Mouse (Mus musculus): ENCODE results near the gene Lrrc8a. TPM values are rescaled to one million over a fixed set of nuclear protein-coding genes. Genes with fewer than 3 reads are reported as not detected.

Gene Lrrc8a
- total RNA-seq, 2 experiments from 2014 or later: 57.6 to 75.2 TPM

DNA sequence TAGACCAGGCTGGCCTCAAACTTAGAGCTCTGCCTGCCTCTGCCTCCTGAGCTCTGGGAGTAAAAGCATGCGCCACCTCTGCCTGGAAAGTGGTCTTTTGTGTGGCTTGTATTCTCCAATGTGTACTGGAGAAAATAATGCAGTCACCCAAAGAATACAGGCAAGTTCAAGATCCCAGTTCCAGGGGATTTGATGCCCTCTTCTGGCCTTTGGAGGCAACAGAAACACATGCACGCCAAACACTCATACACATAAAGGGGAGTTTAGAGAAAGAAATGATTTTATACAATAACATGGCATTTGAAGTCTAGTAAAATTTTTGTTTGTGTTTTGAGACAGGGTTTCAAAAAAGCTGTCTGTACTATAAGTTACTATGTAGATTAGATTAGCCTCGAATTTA, 62.0 kb downstream of the Lrrc8a start:
- DNase-seq: peak in 1 of 2 experiments; percentile 23

DNA sequence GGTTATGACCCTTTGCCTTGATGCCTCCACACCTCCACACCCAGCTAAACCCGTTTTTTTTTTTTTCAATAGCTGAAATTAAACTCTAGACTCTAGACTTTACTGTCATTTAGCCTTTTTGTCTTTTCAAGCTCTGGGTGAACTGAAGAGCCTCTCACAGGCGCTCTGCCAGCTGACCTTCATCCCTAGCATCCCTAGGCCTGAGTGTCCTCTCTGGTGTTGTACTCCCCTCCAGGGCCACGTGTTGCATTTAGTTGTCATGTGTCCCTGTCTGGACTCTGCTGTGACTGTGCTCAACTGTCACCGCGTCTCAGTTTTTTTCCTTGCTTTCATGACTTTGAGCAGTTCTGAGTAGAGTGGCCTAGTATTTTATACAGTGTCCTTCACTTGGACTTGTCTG, 62.5 kb downstream of the Lrrc8a start:
- peak; percentile 47 to 49 for DNase-seq

DNA sequence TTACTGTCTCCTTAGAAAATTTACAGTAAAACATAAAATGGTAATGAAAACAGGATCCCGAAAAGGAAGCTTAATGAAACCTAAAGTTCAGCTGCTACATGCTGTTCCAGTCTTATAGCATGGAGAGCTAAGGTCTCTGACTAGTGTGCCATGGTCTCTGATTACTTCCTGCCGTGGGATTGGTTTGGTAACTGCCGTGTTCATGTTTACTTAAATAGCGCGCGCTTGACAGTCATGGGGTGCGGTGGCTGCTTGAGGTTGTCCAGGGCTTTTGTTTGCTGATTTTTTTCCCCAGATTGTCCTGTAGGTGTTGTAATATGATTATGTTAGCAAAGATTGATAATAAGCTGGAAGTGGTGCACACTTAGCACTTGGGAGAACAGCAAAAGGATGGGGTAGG, 68.6 kb downstream of the Lrrc8a start:
- DNase-seq: no peak

DNA sequence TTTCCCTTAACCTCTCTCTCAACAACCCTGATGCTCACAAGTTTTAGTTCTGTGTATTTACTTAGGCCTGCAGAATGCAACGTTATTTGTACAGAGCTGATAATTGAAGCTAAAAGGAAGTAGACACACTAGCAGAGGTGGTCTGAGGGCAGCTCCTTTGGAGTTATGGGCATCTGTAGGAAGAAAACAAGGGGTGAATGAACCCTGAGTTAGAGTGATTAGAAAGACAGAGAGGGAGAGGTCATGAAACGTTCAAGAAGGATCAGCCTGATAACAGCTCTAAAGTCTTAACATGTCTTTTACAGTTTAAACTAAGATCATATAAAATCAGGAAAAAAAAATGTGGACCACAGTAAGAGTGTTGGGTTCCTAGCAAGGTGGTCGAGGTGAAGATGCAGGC, 71.8 kb downstream of the Lrrc8a start:
- DNase-seq: no peak

DNA sequence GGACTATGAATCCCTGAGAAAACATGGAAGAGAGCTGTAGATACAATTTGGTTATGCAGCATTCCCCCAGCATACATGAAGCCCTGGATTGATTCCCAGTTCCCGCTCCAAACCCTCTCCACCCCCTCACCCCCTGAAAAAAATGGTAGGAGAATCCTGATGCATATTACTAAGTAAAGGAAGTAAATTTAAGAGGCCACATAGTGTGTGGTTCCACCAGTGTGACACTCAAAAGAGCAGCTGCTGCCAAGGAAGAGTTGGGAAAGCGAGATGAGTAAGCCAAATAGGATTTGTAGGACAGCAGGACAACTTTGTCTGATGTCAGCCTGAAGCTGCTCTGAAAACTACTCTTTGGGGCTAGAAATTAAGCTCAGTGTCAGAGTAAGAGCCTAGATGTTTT, 74.0 kb downstream of the Lrrc8a start:
- DNase-seq: peak; percentile 47 to 50

Other genes with a start within 250 kb of the Lrrc8a start
- gene Wdr34, start 188.8 kb upstream of the Lrrc8a start, total RNA-seq (2021): 10 to 100 TPM; 15.8 to 20.9 TPM
- gene Set, start 180.3 kb upstream of the Lrrc8a start, total RNA-seq (2021): 100 to 1,000 TPM; 255 to 277 TPM
- gene Pkn3, start 160.0 kb upstream of the Lrrc8a start, total RNA-seq (2021): 1 to 10 TPM; 5.5 to 6.3 TPM
- 10 to 100 TPM; 16.2 to 25.8 TPM for gene Zdhhc12, start 144.1 kb upstream of the Lrrc8a start, total RNA-seq (2021)
- 10 to 100 TPM; 32.0 to 40.7 TPM for gene Zer1, start 113.1 kb upstream of the Lrrc8a start, total RNA-seq (2021)
- 10 to 100 TPM; 49.3 to 56.3 TPM for gene Tbc1d13, start 104.0 kb upstream of the Lrrc8a start, total RNA-seq (2021)
- 10 to 100 TPM; 33.0 to 44.2 TPM for gene Endog, start 66.2 kb upstream of the Lrrc8a start, total RNA-seq (2021)
- 10 to 100 TPM; 22.4 to 26.0 TPM for gene Spout1, start 59.3 kb upstream of the Lrrc8a start, total RNA-seq (2021)
- 10 to 100 TPM; 20.7 to 28.2 TPM for gene Kyat1, start 31.9 kb upstream of the Lrrc8a start, total RNA-seq (2021)
- gene Gm28035, start 2.9 kb downstream of the Lrrc8a start, total RNA-seq (2021): 1 to 10 TPM; 1.3 to 2.1 TPM
- 10 to 100 TPM; 15.3 to 19.5 TPM for gene Phyhd1, start 28.5 kb downstream of the Lrrc8a start, total RNA-seq (2021)
- gene Gm28038, start 43.3 kb downstream of the Lrrc8a start, total RNA-seq (2021): not detected
- gene Dolk, start 48.6 kb downstream of the Lrrc8a start, total RNA-seq (2021): 10 to 100 TPM; 42.8 to 51.3 TPM
- 10 to 100 TPM; 33.9 to 35.9 TPM for gene Nup188, start 48.7 kb downstream of the Lrrc8a start, total RNA-seq (2021)
- 10 to 100 TPM; 68.2 to 69.5 TPM for gene Sh3glb2, start 121.6 kb downstream of the Lrrc8a start, total RNA-seq (2021)
- 10 to 100 TPM; 72.9 to 89.7 TPM for gene Miga2, start 126.5 kb downstream of the Lrrc8a start, total RNA-seq (2021)
- gene Dolpp1, start 154.5 kb downstream of the Lrrc8a start, total RNA-seq (2021): 10 to 100 TPM; 18.2 to 18.7 TPM
- gene Crat, start 178.1 kb downstream of the Lrrc8a start, total RNA-seq (2021): 100 to 1,000 TPM; 124 to 168 TPM
- 100 to 1,000 TPM; 123 to 143 TPM for gene Ptpa, start 178.3 kb downstream of the Lrrc8a start, total RNA-seq (2021)
- 1 to 10 TPM; 3.3 to 4.5 TPM for gene Ier5l, start 236.5 kb downstream of the Lrrc8a start, total RNA-seq (2021)